ENCODE assay signal across 23 mouse cellular contexts in the genomic region with DNA sequence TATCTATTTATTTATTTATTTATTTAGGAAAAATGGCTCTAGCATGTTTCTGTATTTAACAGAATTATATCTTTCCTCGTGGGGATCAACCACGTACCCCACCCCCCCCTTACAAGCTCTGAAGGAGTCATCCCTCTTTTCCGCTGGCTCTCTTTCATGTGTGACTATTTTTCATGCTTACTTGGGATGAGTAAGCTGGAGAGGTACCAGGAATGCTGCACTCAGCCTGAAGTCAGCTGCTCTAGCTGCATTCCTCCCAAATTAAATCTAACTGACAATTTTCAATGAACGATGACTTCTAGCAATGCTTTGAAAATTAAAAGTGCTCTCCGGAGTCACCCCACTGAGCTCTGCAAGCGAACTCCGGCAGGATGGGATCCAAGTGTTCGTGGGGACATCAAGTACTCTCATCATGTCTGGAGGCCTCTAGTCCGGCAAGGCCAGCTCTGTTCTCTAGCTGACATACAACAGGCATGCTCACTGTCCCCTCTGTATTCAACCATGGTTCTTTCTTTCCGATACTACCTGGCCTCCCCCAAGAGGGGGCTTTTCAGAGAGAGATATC.
A peak's percentile ranks its signal among the peaks of the same experiment; 100 is the strongest.
DNase-seq lines count a peak whose midpoint lies in the region; ATAC-seq lines count a peak whose summit lies in the region.
"Had no signal": no experiment of that assay in that cellular context is flagged by ENCODE, and none has a peak within 500 bp of the region (broad histone marks: within the 10 kb centered on the region; RNA-seq: fewer than 3 reads in every experiment).

No protein-coding gene starts in this region.

- no peaks in the 10 kb centered on the region for H3K9me3 ChIP-seq in embryonic facial prominence, embryonic 14.5 days (ENCODE audit: control insufficient read depth, low read length)
- H3K9me3 ChIP-seq: G1E; heart, embryonic 10.5 days; hindbrain, embryonic 12.5 days; kidney, embryonic 15.5 days; limb, embryonic 13.5 days; liver, embryonic 13.5 days; neural tube, embryonic 15.5 days; stomach, embryonic 15.5 days had no signal

- DNase-seq in gastrocnemius, adult 18-20 months (ENCODE audit: low spot score) = peak; percentile 23
- no peak for DNase-seq in gastrocnemius, postnatal 4 days (ENCODE audit: low spot score in 2 of 2)
- peak; percentile 47 for DNase-seq in kidney, postnatal 14 days
- no peak for DNase-seq in kidney, adult 8-10 months
- DNase-seq in embryonic facial prominence, embryonic 14.5 days (ENCODE audit: low spot score) = peak; percentile 36
- DNase-seq in lung, postnatal 14 days = no peak
- DNase-seq in cerebellum, postnatal 36 days = no peak
- DNase-seq: adrenal gland, adult 8-10 months; cerebellum, adult 2 months; gastrocnemius, postnatal 14 days; liver, embryonic 13.5 days; lung, embryonic 14.5 days; lung, postnatal 4 days; thymus, adult 2 months had no signal

- H3K4me2 ChIP-seq in embryonic facial prominence, embryonic 14.5 days (ENCODE audit: low read depth, low read length) = no peak overlapping the region
- H3K4me2 ChIP-seq: hindbrain, embryonic 12.5 days; kidney, embryonic 15.5 days; limb, embryonic 13.5 days; liver, embryonic 13.5 days; lung, embryonic 14.5 days; neural tube, embryonic 15.5 days; stomach, embryonic 15.5 days had no signal

- H3K27ac ChIP-seq in embryonic facial prominence, embryonic 14.5 days (replicated peaks; ENCODE audit: low read depth, low read length) = no peak overlapping the region
- H3K27ac ChIP-seq: heart, embryonic 10.5 days; hindbrain, embryonic 12.5 days; kidney, embryonic 15.5 days; limb, embryonic 13.5 days; liver, embryonic 13.5 days; neural tube, embryonic 15.5 days; stomach, embryonic 15.5 days had no signal

- WGBS in embryonic facial prominence, embryonic 14.5 days = 72% methylated on average over 10 of the region's 10 CpGs

- no peak for ATAC-seq in embryonic facial prominence, embryonic 14.5 days (ENCODE audit: low read depth)
- ATAC-seq: forebrain, embryonic 16.5 days; midbrain, embryonic 16.5 days had no signal

- H3K27me3 ChIP-seq in embryonic facial prominence, embryonic 14.5 days (replicated peaks; ENCODE audit: control insufficient read depth, insufficient read depth, low read length) = no peaks in the 10 kb centered on the region
- H3K27me3 ChIP-seq: hindbrain, embryonic 12.5 days; kidney, embryonic 15.5 days; limb, embryonic 13.5 days; liver, embryonic 13.5 days; stomach, embryonic 15.5 days had no signal

- H3K4me1 ChIP-seq in embryonic facial prominence, embryonic 14.5 days (ENCODE audit: control insufficient read depth, insufficient read depth, low read length) = no peaks in the 10 kb centered on the region; the same call in 1 of the 2 replicates
- H3K4me1 ChIP-seq: heart, embryonic 10.5 days; stomach, embryonic 15.5 days had no signal

- H3K4me3 ChIP-seq in embryonic facial prominence, embryonic 14.5 days (ENCODE audit: low read depth, low read length) = no peak overlapping the region
- H3K4me3 ChIP-seq: heart, embryonic 10.5 days; hindbrain, embryonic 12.5 days; kidney, embryonic 15.5 days; limb, embryonic 13.5 days; liver, embryonic 13.5 days; neural tube, embryonic 15.5 days; stomach, embryonic 15.5 days had no signal

- H3K36me3 ChIP-seq in embryonic facial prominence, embryonic 14.5 days (ENCODE audit: control insufficient read depth, insufficient read depth, low read length) = peaks cover 14% of the 10 kb centered on the region; the same call in 1 of the 2 replicates
- H3K36me3 ChIP-seq: G1E; hindbrain, embryonic 12.5 days; liver, embryonic 13.5 days; neural tube, embryonic 15.5 days; stomach, embryonic 15.5 days had no signal

- no peak overlapping the region for H3K9ac ChIP-seq in embryonic facial prominence, embryonic 14.5 days (ENCODE audit: low read depth, low read length)
- H3K9ac ChIP-seq: hindbrain, embryonic 12.5 days; kidney, embryonic 15.5 days; limb, embryonic 13.5 days; liver, embryonic 13.5 days; lung, embryonic 14.5 days; neural tube, embryonic 15.5 days; stomach, embryonic 15.5 days had no signal

Comparison
In these comparisons a context has a peak if more than half of its experiments do, and no peak if none do; other contexts are left out.
1. DNase-seq: peak in gastrocnemius, adult 18-20 months (single experiment), kidney, postnatal 14 days (single experiment) and embryonic facial prominence, embryonic 14.5 days (single experiment); none in gastrocnemius, postnatal 4 days (0 of 2), kidney, adult 8-10 months (0 of 2), lung, postnatal 14 days (single experiment) and cerebellum, postnatal 36 days (0 of 2).